Mouse (Mus musculus) liver, embryonic 11.5 days (tissue): Measurements from ENCODE around the gene Ebf4. TPM values are rescaled to one million over a fixed set of nuclear protein-coding genes. Genes with fewer than 3 reads are reported as not detected.

ENCODE experiments used
- ATAC-seq: fragments of 200-750 bp; cut with Nextera tagmentation; replicated peaks from 2 replicates; pipeline ENCODE4 v1.8.0; 2017; ENCODE audit warnings: moderate number of reproducible peaks, mild to moderate bottlenecking, moderate TSS enrichment, moderate library complexity; ENCODE audit not compliant: low FRiP score
- DNase-seq: peaks from one replicate; pipeline ENCODE4 v3.0.0-alpha.2; 2017; ENCODE audit warnings: low spot score
- H3K27ac ChIP-seq: fragments of 300-500 bp; sonication (generic); 2 replicates; pipeline ENCODE4 v1.5.1; 2014; ENCODE audit warnings: mild to moderate bottlenecking, low read depth, low read length, control low read depth
- H3K27me3 ChIP-seq: fragments of 300-500 bp; sonication (generic); replicated peaks from 2 replicates; pipeline ENCODE4 v1.6.1; 2014; ENCODE audit warnings: low read length, mixed read lengths; ENCODE audit not compliant: control insufficient read depth, insufficient read depth
- H3K36me3 ChIP-seq: fragments of 300-500 bp; sonication (generic); 2 replicates; pipeline ENCODE4 v1.6.1; 2014; ENCODE audit warnings: mild to moderate bottlenecking, low read length, moderate library complexity, mixed read lengths; ENCODE audit not compliant: control insufficient read depth, insufficient read depth
- H3K4me1 ChIP-seq: fragments of 300-500 bp; sonication (generic); replicated peaks from 2 replicates; pipeline ENCODE4 v1.6.1; 2014; ENCODE audit warnings: low read length, mixed read lengths; ENCODE audit not compliant: control insufficient read depth, insufficient read depth
- H3K4me2 ChIP-seq: fragments of 300-500 bp; sonication (generic); 2 replicates; pipeline ENCODE4 v1.6.1; 2014; ENCODE audit warnings: mild to moderate bottlenecking, control low read depth, moderate library complexity
- H3K4me3 ChIP-seq: fragments of 300-500 bp; sonication (generic); 2 replicates; pipeline ENCODE4 v1.5.1; 2014; ENCODE audit warnings: low read depth, low read length, control low read depth
- H3K9ac ChIP-seq: fragments of 300-500 bp; sonication (generic); 2 replicates; pipeline ENCODE4 v1.6.1; 2014; ENCODE audit warnings: low read depth, low read length, control low read depth
- H3K9me3 ChIP-seq: fragments of 300-500 bp; sonication (generic); 2 replicates; pipeline ENCODE4 v1.6.1; 2016; ENCODE audit warnings: low read length, inconsistent platforms, mixed read lengths; ENCODE audit not compliant: control insufficient read depth
- WGBS: fragments of 180-500 bp; shearing (Covaris S2); extraction: QIAGEN DNeasy Blood & Tissue Kit; methylation state at CpG from one replicate; pipeline ENCODE4 v1.1.7; 2014; 5-methylcytosine and 5-hydroxymethylcytosine counted together
- polyA plus RNA-seq: library from polyadenylated mRNA; unstranded; fragments of >200 nt; fragmentation: Nextera tagmentation; extraction: Ambion mirVana; gene quantifications from 2 replicates; pipeline ENCODE4 v1.2.1, GENCODE M21; 2014

The Ebf4 gene
- polyA plus RNA-seq, 1 experiment from 2014 or later: 0.81 TPM

GRCm38 (mm10) chr2:130289086-130289485 is 5.9 kb upstream of the Ebf4 start:
- Histone ChIP-seq H3K9ac (no peak overlapping the region), H3K4me1 (0 out of 2 replicates have a peak, but pooled peaks cover 2% of the 10 kb centered on the region), H3K4me2 (no peak overlapping the region), H3K27ac (no peak overlapping the region), H3K4me3 (no peak overlapping the region), H3K27me3 (peaks cover 23% of the 10 kb centered on the region), H3K36me3 (no peaks in the 10 kb centered on the region), H3K9me3 (no peaks in the 10 kb centered on the region)
- ATAC-seq: no peak
- no peak for DNase-seq
- WGBS: 56% methylated on average over 4 of the region's 4 CpGs

DNA sequence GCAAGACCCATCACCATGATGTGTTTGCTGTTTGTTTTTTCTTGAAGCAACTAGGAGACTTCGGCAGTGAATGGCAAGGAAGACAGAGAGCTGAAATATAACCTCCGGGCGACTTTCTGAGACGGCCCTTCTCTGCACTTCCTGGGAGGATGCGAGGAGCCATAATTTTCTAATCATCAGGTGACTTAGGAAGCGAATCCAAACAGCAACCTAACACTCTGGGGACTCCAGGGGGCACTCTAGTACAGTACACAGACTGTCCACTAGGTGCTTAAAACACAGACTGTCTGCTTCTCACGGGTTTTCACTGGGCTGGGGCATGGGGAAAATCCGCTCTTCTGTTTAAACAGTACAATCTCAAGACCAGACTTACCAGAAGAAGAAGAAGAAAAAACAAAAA is 3.5 kb upstream of the Ebf4 start:
- 8% methylated on average over 8 of the region's 8 CpGs for WGBS
- no peak for DNase-seq
- Histone ChIP-seq H3K27me3 (peaks cover 47% of the 10 kb centered on the region), H3K9ac (no peak overlapping the region), H3K4me1 (peaks cover 7% of the 10 kb centered on the region), H3K36me3 (no peaks in the 10 kb centered on the region), H3K4me2 (no peak overlapping the region), H3K27ac (no peak overlapping the region), H3K4me3 (no peak overlapping the region), H3K9me3 (no peaks in the 10 kb centered on the region)
- ATAC-seq: peak; percentile 58; the same call in 1 of the 2 replicates

DNA sequence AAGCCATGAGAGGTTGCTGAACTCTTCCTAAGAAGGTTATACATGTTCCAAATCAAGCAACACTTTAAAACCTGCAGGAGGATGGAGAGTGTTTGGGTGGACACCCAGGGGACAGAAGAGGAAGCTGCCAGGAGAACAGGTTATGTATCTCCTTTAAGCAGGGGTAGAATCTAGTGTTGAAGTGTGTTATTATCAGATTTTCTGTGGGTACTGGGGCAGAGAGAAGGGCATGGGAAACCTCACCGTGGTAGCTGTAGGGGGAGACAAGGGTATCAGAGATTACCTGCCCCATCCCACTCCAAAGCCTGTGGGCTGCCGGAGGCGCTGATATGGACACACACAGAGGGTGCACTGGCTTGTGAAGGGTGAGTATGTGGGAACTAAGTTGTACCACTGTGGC is 2.0 kb upstream of the Ebf4 start:
- no peaks in the 10 kb centered on the region for H3K36me3 ChIP-seq
- no peak overlapping the region for H3K4me2 ChIP-seq
- H3K9me3 ChIP-seq: no peaks in the 10 kb centered on the region
- no peak for DNase-seq
- no peak overlapping the region for H3K4me3 ChIP-seq
- peaks cover 7% of the 10 kb centered on the region for H3K4me1 ChIP-seq
- H3K27ac ChIP-seq: no peak overlapping the region
- 19% methylated on average over 3 of the region's 3 CpGs for WGBS
- no peak overlapping the region for H3K9ac ChIP-seq
- ATAC-seq: no peak
- peaks cover 62% of the 10 kb centered on the region for H3K27me3 ChIP-seq

DNA sequence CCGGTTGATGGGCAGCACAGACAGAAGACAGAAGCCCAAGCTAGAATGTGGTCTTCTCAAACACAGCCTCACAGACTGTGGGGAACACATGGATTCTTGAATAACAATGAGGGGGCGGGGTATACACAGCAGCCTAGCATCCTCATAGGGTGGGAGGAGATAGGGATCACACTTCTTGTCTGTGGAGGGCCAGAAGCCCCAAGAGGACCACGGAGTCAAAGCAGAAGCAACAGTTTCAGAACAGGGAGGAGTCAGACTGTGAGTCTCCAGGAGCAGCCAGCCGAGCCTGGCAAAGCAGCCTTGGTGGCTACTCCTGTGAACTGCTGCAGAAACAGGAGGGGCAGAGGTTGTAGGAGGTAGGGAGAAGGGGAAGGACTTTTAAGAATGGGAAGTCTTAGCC is 1.5 kb upstream of the Ebf4 start:
- H3K27me3 ChIP-seq: peaks cover 67% of the 10 kb centered on the region
- WGBS: 5% methylated on average over 4 of the region's 4 CpGs
- ATAC-seq (0 out of 2 replicates have a peak, but pooled peaks have one; percentile 35), DNase-seq (no peak)
- H3K9ac ChIP-seq: no peak overlapping the region
- H3K36me3 ChIP-seq: no peaks in the 10 kb centered on the region
- no peaks in the 10 kb centered on the region for H3K9me3 ChIP-seq
- no peak overlapping the region for H3K4me3 ChIP-seq
- H3K4me1 ChIP-seq: peaks cover 7% of the 10 kb centered on the region
- no peak overlapping the region for H3K4me2 ChIP-seq
- H3K27ac ChIP-seq: no peak overlapping the region

- Histone ChIP-seq H3K9ac (no peak overlapping the region; the same call in 1 of the 2 replicates), H3K9me3 (no peaks in the 10 kb centered on the region), H3K27ac (no peak overlapping the region), H3K27me3 (peaks cover 72% of the 10 kb centered on the region), H3K4me3 (peak overlapping the region; percentile 71), H3K4me1 (peaks cover 7% of the 10 kb centered on the region), H3K4me2 (peak overlapping the region; percentile 67), H3K36me3 (no peaks in the 10 kb centered on the region)
- DNase-seq: no peak
- ATAC-seq: no peak
- 8% methylated on average over 20 of the region's 20 CpGs for WGBS
These were observed 592 bp upstream of the Ebf4 start for GRCm38 (mm10) chr2:130294218-130294935.

- DNase-seq: no peak
- peak; percentile 56; the same call in 1 of the 2 replicates for ATAC-seq
- under 1% methylated on average over 74 of the region's 99 CpGs for WGBS
- Histone ChIP-seq H3K27ac (no peak overlapping the region), H3K4me2 (peak overlapping the region; percentile 67), H3K27me3 (peaks cover 70% of the 10 kb centered on the region), H3K9me3 (no peaks in the 10 kb centered on the region), H3K36me3 (no peaks in the 10 kb centered on the region), H3K4me1 (peaks cover 7% of the 10 kb centered on the region), H3K4me3 (peak overlapping the region; percentile 71), H3K9ac (peak overlapping the region; percentile 61)
These were observed 563 bp downstream of the Ebf4 start for GRCm38 (mm10) chr2:130295331-130296133.

- Histone ChIP-seq H3K4me3 (peak overlapping the region; percentile 71), H3K9me3 (no peaks in the 10 kb centered on the region), H3K4me2 (peak overlapping the region; percentile 67), H3K27ac (no peak overlapping the region), H3K4me1 (peaks cover 7% of the 10 kb centered on the region), H3K9ac (0 out of 2 replicates have a peak overlapping the region, but pooled peaks have one; percentile 30), H3K36me3 (no peaks in the 10 kb centered on the region), H3K27me3 (peaks cover 70% of the 10 kb centered on the region)
- DNase-seq (no peak), ATAC-seq (no peak)
- 6% methylated on average over 20 of the region's 20 CpGs for WGBS
These were observed 1.3 kb downstream of the Ebf4 start for GRCm38 (mm10) chr2:130296134-130296745.

- Histone ChIP-seq H3K9ac (no peak overlapping the region), H3K4me2 (no peak overlapping the region), H3K36me3 (no peaks in the 10 kb centered on the region), H3K9me3 (no peaks in the 10 kb centered on the region), H3K4me3 (no peak overlapping the region), H3K27ac (no peak overlapping the region), H3K4me1 (peaks cover 7% of the 10 kb centered on the region), H3K27me3 (peaks cover 64% of the 10 kb centered on the region)
- ATAC-seq (no peak), DNase-seq (no peak)
- WGBS: 72% methylated on average over 9 of the region's 9 CpGs
These were observed 2.6 kb downstream of the Ebf4 start for GRCm38 (mm10) chr2:130297580-130297979.
